Mouse (Mus musculus) liver, adult (tissue): ENCODE data around the gene Map1lc3a.

Source experiments
- GATA4 ChIP-seq: IDR thresholded peaks from 2 replicates; pipeline ENCODE4 v1.6.1; 2014; ENCODE audit warnings: mild to moderate bottlenecking, low read length; ENCODE audit not compliant: insufficient replicate concordance

Map1lc3a gene

GRCm38 (mm10) chr2:155318618-155319017 lies 42.5 kb downstream of the Map1lc3a start:
- no peak for TF ChIP-seq GATA4

GRCm38 (mm10) chr2:155320596-155320995 lies 44.5 kb downstream of the Map1lc3a start:
- 0 out of 2 replicates have a peak, but pooled peaks have one; percentile 26 for TF ChIP-seq GATA4

GRCm38 (mm10) chr2:155326001-155326400 lies 49.9 kb downstream of the Map1lc3a start:
- TF ChIP-seq GATA4: no peak
